Mouse (Mus musculus) kidney, embryonic 15.5 days (tissue): ENCODE measurements around the gene Mycbp2. TPM values are rescaled to one million over a fixed set of nuclear protein-coding genes. Genes with fewer than 3 reads are reported as not detected.

Source experiments
- ATAC-seq: fragments of 200-750 bp; cut with Nextera tagmentation; replicated peaks from 2 replicates; pipeline ENCODE4 v1.8.0; 2017; ENCODE audit warnings: moderate TSS enrichment; ENCODE audit not compliant: low FRiP score
- H3K27ac ChIP-seq: fragments of 300-500 bp; sonication (generic); 2 replicates; pipeline ENCODE4 v1.5.1; 2015; ENCODE audit warnings: mild to moderate bottlenecking, inconsistent platforms
- H3K27me3 ChIP-seq: fragments of 300-500 bp; sonication (generic); 2 replicates; pipeline ENCODE4 v1.6.1; 2015; ENCODE audit warnings: inconsistent platforms
- H3K36me3 ChIP-seq: fragments of 300-500 bp; sonication (generic); 2 replicates; pipeline ENCODE4 v1.6.1; 2015; ENCODE audit warnings: inconsistent platforms
- H3K4me1 ChIP-seq: fragments of 300-500 bp; sonication (generic); 2 replicates; pipeline ENCODE4 v1.6.1; 2015; ENCODE audit warnings: inconsistent platforms
- H3K4me2 ChIP-seq: fragments of 300-500 bp; sonication (generic); 2 replicates; pipeline ENCODE4 v1.6.1; 2015; ENCODE audit warnings: moderate library complexity, mild to moderate bottlenecking, inconsistent platforms
- H3K4me3 ChIP-seq: fragments of 300-500 bp; sonication (generic); replicated peaks from 2 replicates; pipeline ENCODE4 v1.5.1; 2015; ENCODE audit warnings: mild to moderate bottlenecking, inconsistent platforms
- H3K9ac ChIP-seq: fragments of 300-500 bp; sonication (generic); 2 replicates; pipeline ENCODE4 v1.6.1; 2015; ENCODE audit warnings: mild to moderate bottlenecking, inconsistent platforms
- H3K9me3 ChIP-seq: fragments of 300-500 bp; sonication (generic); replicated peaks from 2 replicates; pipeline ENCODE4 v1.6.1; 2016; ENCODE audit warnings: inconsistent platforms
- WGBS: fragments of 180-500 bp; shearing (Covaris S2); methylation state at CpG from one replicate; pipeline ENCODE4 v1.1.7; 2015; ENCODE audit warnings: mixed read lengths; 5-methylcytosine and 5-hydroxymethylcytosine counted together
- polyA plus RNA-seq: library from polyadenylated mRNA; unstranded; fragments of >200 nt; fragmentation: Nextera tagmentation; extraction: Ambion mirVana; gene quantifications from 2 replicates; pipeline ENCODE4 v1.2.1, GENCODE M21; 2015

Mycbp2 gene
- polyA plus RNA-seq, 1 experiment from 2014 or later: 19.0 TPM

DNA sequence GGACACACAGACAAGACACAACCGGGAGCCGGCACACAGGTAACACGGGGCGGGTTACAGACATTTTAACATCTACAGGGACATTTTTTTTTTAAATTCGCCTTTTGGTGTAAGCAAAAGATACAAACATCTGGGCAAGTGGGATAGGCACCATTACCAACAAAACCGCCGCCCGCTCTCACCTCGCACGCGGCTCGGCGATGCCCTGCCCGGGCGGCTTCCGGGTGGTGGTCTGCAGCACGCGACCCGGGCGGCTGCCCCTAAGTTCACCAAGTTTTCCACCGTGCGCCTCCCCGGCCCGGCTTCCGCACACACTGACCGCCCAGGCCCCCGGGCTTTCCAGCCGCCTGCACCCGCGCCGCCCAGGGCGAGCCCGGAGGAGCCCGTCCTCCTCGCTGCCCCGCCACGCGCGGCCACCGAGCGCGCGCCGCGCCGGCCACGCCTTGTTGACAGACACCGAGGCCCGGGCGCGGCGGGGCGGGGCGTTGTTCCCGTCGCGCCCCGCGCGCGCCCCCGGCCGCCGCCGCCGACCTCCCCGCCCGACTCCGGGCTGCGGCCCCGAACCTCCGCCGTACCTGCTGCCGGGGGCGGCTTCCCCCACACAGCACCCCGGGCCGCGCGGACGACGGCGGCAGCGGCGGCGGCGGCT, 247.9 kb downstream of the Mycbp2 start:
- WGBS: under 1% methylated on average over 81 of the region's 86 CpGs
- Histone ChIP-seq H3K36me3 (peaks cover 24% of the 10 kb centered on the region), H3K9ac (peak overlapping the region; percentile 99), H3K4me1 (peaks cover 22% of the 10 kb centered on the region), H3K9me3 (no peaks in the 10 kb centered on the region), H3K4me2 (peak overlapping the region; percentile 66), H3K27ac (peak overlapping the region; percentile 99), H3K27me3 (no peaks in the 10 kb centered on the region), H3K4me3 (peak overlapping the region; percentile 97)
- ATAC-seq: peak; percentile 77

DNA sequence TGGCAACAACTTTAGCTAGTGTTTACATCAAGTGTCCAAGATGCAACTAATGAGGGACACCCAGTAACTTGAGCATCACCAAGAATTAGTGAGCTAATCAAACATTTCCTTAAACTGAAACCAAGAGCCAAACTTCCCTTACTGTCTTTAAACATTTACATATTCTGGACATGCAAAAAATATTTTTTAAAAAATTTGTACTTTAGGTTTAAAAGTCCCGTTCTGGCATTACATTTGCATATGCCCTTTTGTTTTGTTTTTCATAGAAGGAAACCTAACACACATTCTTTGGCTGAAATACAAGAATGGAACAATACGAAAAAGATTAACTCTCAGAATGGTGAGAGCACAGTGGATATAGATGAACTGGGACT, 248.4 kb downstream of the Mycbp2 start:
- Histone ChIP-seq H3K36me3 (peaks cover 28% of the 10 kb centered on the region), H3K9ac (peak overlapping the region; percentile 99), H3K27me3 (no peaks in the 10 kb centered on the region), H3K27ac (peak overlapping the region; percentile 99), H3K9me3 (no peaks in the 10 kb centered on the region), H3K4me3 (peak overlapping the region; percentile 97), H3K4me2 (peak overlapping the region; percentile 66), H3K4me1 (peaks cover 26% of the 10 kb centered on the region)
- WGBS: 2% methylated on average over 2 of the region's 2 CpGs
- no peak for ATAC-seq

DNA sequence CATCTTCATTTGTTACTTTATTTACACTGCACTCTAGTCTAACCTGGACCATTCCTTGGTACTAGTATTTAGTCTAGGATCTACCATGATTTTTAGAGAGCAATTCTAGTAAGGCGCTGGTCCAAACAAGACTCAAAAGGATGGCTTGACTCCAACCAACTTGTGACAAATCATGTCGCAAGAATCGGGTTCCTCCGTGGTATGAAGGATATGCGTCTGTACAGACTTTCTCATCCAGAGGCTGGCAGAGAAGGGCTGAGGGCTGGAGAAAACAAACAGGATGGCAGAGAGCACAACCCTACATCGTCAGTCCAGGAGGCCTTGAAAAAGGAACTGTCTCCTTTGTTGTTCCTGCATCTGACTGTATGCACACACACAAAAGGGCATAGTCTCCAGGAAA, 250.0 kb downstream of the Mycbp2 start:
- Histone ChIP-seq H3K27me3 (no peaks in the 10 kb centered on the region), H3K4me2 (no peak overlapping the region), H3K9me3 (no peaks in the 10 kb centered on the region), H3K36me3 (peaks cover 39% of the 10 kb centered on the region), H3K9ac (no peak overlapping the region), H3K4me1 (peaks cover 26% of the 10 kb centered on the region), H3K4me3 (no peak overlapping the region), H3K27ac (no peak overlapping the region)
- WGBS: 75% methylated on average over 6 of the region's 6 CpGs
- ATAC-seq: no peak

DNA sequence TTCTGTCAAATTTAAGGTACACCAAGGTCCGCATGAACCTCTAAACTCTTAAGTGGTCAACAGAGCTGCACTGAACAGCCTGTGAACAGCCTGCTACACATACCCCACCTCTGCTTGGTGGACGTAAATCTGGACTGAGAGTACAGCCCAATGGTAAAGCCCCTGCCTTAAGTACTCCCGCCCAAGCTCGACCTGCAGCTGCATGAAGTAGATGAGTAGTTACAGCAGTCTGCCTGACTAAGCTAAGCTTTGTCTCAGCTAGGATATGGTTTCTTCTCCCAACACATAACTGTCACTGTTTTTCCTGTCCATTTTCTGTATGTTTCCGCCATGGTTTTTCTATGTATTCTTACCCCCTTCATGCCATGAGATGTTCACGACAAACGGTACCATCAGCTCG, 250.8 kb downstream of the Mycbp2 start:
- H3K9me3 ChIP-seq: no peaks in the 10 kb centered on the region
- no peak overlapping the region for H3K9ac ChIP-seq
- ATAC-seq: no peak
- WGBS: 86% methylated on average over 8 of the region's 8 CpGs
- H3K27ac ChIP-seq: no peak overlapping the region
- H3K4me2 ChIP-seq: no peak overlapping the region
- H3K27me3 ChIP-seq: no peaks in the 10 kb centered on the region
- peaks cover 26% of the 10 kb centered on the region for H3K4me1 ChIP-seq
- H3K36me3 ChIP-seq: peaks cover 47% of the 10 kb centered on the region
- H3K4me3 ChIP-seq: no peak overlapping the region

DNA sequence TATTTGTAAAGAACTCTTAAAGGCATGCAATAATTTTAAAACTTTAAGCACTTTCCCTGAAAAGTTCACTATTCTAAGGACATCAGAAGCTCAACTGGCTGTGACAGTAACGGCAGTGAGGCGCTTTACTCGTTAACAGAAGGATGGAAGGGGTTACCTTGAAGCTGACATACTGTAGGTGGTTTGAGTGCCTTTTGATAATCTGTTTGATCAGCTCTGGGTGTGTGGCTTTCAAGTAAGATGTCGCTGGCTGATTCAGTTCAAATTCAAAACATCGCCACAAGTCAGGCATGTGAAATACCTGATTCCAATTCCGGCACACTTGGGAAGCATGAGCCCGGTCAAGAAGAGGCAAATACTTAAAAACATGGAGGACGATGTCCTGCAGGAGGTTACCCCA, 251.6 kb downstream of the Mycbp2 start:
- WGBS: 89% methylated on average over 8 of the region's 8 CpGs
- Histone ChIP-seq H3K9ac (no peak overlapping the region), H3K4me1 (peaks cover 22% of the 10 kb centered on the region), H3K27ac (no peak overlapping the region), H3K4me2 (no peak overlapping the region), H3K9me3 (no peaks in the 10 kb centered on the region), H3K27me3 (no peaks in the 10 kb centered on the region), H3K4me3 (no peak overlapping the region), H3K36me3 (peaks cover 51% of the 10 kb centered on the region)
- ATAC-seq: no peak

DNA sequence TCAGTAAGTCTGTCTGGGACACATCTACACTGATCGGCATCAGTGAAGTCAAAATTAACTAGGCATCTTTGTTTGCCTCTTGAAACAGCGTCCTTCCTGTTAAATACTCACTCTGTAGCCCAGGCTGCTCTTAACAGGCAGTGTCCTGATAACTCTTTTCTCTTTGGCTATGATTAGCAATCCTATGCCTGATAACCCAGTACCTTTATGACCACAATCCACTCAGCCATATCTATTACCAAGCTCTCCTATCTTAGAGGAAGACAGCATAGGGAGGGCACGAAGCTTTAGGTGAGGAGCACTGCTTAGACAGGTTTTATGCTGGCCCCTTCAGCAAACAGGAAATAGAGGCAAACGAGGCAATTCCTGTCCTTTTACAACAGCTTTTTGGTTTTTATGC, 252.9 kb downstream of the Mycbp2 start:
- WGBS: 55% methylated on average over 4 of the region's 4 CpGs
- H3K9me3 ChIP-seq: no peaks in the 10 kb centered on the region
- H3K27ac ChIP-seq: no peak overlapping the region
- no peak overlapping the region for H3K4me3 ChIP-seq
- H3K4me2 ChIP-seq: no peak overlapping the region
- H3K4me1 ChIP-seq: peaks cover 22% of the 10 kb centered on the region
- no peaks in the 10 kb centered on the region for H3K27me3 ChIP-seq
- H3K9ac ChIP-seq: no peak overlapping the region
- ATAC-seq: no peak
- peaks cover 61% of the 10 kb centered on the region for H3K36me3 ChIP-seq

DNA sequence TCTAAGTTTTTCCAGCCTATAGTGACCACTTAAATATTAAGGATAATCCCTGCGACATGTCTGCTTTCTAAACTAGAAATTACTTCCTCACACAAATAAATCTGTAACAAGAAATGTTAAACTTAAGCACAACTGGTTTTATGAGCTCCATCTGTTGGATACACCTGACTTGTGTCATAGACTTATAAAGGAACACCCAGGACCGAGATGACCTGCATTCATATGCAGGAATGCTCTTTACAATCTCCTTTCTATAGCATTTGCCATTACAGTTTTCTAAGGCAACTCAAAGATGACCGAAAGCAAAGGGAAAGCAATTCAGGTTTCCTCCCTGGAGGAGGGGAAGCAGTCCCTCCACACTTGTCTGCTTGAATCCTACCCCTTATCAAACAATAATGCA, 253.4 kb downstream of the Mycbp2 start:
- peaks cover 22% of the 10 kb centered on the region for H3K4me1 ChIP-seq
- no peak overlapping the region for H3K4me2 ChIP-seq
- no peak overlapping the region for H3K9ac ChIP-seq
- H3K4me3 ChIP-seq: no peak overlapping the region
- no peak for ATAC-seq
- peaks cover 65% of the 10 kb centered on the region for H3K36me3 ChIP-seq
- H3K9me3 ChIP-seq: no peaks in the 10 kb centered on the region
- H3K27ac ChIP-seq: no peak overlapping the region
- 80% methylated on average over 3 of the region's 3 CpGs for WGBS
- H3K27me3 ChIP-seq: no peaks in the 10 kb centered on the region

DNA sequence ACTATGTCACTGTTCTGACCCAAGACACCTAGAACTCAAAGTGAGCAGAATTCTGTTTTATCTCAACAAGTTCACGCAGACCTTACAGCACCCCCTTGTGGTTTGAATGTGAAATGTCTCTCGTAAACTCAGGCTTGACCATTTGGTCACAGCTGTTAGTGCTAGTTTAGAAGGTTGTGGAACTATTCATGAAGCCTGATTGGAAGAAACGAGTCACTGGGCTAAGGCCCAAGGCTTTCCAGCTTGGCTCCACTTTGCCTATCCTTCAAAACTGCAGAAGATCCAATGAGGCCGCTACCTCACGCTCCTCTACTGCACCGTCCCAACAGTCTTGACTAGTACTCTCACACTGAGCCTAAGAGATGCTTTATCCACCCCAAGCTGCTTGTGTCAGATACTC, 258.0 kb downstream of the Mycbp2 start:
- peaks cover 77% of the 10 kb centered on the region for H3K36me3 ChIP-seq
- H3K27ac ChIP-seq: no peak overlapping the region
- H3K9me3 ChIP-seq: no peaks in the 10 kb centered on the region
- 74% methylated on average over 6 of the region's 6 CpGs for WGBS
- no peak overlapping the region for H3K4me3 ChIP-seq
- no peak overlapping the region for H3K4me2 ChIP-seq
- ATAC-seq: no peak
- H3K9ac ChIP-seq: no peak overlapping the region
- H3K4me1 ChIP-seq: peaks cover 3% of the 10 kb centered on the region; the same call in 1 of the 2 replicates
- H3K27me3 ChIP-seq: no peaks in the 10 kb centered on the region

DNA sequence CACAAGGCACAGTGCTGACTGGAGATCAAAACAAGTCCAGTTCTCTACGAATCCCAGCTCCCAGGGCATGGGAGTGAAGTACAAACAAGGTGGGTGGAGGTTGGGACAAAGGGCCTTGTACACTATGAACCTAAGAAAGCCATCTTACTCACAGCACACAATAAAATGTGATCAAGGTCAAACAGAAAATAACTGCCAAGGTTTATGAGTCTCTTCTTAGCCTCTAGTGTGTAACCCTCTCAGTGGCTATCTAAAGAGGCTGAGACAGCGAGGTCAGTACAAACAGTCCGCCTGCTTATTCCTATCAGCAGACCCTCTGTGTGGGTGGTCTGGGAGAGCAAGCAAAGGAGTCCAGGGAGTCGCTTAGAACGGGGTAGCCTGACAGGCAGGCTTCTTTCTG, 258.8 kb downstream of the Mycbp2 start:
- H3K27me3 ChIP-seq: no peaks in the 10 kb centered on the region
- 87% methylated on average over 5 of the region's 5 CpGs for WGBS
- no peak for ATAC-seq
- no peak overlapping the region for H3K27ac ChIP-seq
- H3K4me1 ChIP-seq: no peaks in the 10 kb centered on the region
- no peak overlapping the region for H3K9ac ChIP-seq
- H3K4me2 ChIP-seq: no peak overlapping the region
- no peak overlapping the region for H3K4me3 ChIP-seq
- H3K36me3 ChIP-seq: peaks cover 77% of the 10 kb centered on the region
- no peaks in the 10 kb centered on the region for H3K9me3 ChIP-seq

DNA sequence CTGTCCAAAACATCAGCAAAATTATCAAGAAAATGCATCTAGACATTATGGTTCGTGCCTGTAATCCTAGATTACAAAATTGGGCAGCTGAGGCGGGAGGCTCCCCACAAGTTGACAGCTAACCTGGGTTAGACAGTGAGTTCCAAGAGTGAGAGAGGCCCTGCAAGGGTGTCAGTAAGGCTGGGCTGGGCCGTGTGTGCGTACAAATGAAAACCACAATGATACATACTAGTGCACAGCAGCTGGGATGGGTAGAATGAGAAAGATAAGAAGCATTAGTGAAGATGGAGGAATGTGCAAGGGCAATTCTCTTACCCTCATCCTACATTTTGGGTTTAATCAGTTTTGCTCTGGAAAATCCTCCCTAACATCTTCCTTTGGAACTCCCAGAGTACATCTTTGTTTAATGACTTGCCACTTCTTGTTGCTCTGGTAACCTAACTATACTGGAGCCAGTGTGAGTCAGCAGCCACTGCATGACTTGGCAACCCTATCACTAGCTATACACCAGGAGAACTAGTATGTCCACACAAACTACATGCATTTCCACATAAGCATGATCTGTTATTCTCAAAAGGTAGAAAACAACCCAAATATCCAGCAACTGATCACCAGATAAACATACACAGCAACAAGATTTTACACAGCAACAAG, 259.8 kb downstream of the Mycbp2 start:
- Histone ChIP-seq H3K27ac (no peak overlapping the region), H3K9ac (no peak overlapping the region), H3K4me1 (no peaks in the 10 kb centered on the region), H3K9me3 (no peaks in the 10 kb centered on the region), H3K27me3 (no peaks in the 10 kb centered on the region), H3K4me3 (no peak overlapping the region), H3K36me3 (peaks cover 75% of the 10 kb centered on the region), H3K4me2 (no peak overlapping the region)
- 86% methylated on average over 4 of the region's 4 CpGs for WGBS
- peak; percentile 85; the same call in 1 of the 2 replicates for ATAC-seq

DNA sequence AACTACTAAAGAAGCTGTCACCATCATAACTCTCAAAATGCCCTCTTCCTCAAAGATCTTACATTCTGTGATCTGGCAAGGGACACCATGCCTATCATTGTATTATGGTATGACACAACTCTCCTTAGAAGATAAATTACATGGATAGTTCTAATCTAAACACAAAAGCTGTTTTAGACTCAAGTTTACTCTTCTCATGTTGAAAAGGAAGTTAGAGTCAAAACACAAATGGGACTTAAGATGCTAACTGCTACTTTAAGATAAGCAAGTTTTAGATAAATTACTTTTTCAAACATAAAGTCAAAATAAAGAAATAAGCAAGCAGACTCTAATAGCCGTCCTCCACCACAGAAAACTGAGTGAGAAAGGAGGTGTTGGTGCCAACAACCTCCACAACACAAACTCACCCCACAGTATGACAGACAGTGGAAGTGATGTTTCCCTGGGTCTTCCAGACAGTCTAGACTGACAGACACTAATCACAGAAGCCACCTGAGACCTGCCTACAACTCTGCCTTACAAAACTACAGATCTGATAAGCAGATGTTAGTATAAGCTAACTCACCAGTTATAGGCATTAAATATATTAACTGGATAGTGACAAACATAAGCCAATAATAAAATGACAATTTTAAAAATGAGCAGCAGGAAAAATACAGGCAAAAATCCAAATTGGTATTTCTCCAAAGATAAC, 260.6 kb downstream of the Mycbp2 start:
- H3K4me3 ChIP-seq: no peak overlapping the region
- ATAC-seq: no peak
- no peak overlapping the region for H3K27ac ChIP-seq
- no peaks in the 10 kb centered on the region for H3K27me3 ChIP-seq
- peaks cover 70% of the 10 kb centered on the region for H3K36me3 ChIP-seq
- H3K4me2 ChIP-seq: no peak overlapping the region
- WGBS: 74% methylated on average over 1 of the region's 1 CpGs
- no peaks in the 10 kb centered on the region for H3K9me3 ChIP-seq
- H3K4me1 ChIP-seq: no peaks in the 10 kb centered on the region
- H3K9ac ChIP-seq: no peak overlapping the region

DNA sequence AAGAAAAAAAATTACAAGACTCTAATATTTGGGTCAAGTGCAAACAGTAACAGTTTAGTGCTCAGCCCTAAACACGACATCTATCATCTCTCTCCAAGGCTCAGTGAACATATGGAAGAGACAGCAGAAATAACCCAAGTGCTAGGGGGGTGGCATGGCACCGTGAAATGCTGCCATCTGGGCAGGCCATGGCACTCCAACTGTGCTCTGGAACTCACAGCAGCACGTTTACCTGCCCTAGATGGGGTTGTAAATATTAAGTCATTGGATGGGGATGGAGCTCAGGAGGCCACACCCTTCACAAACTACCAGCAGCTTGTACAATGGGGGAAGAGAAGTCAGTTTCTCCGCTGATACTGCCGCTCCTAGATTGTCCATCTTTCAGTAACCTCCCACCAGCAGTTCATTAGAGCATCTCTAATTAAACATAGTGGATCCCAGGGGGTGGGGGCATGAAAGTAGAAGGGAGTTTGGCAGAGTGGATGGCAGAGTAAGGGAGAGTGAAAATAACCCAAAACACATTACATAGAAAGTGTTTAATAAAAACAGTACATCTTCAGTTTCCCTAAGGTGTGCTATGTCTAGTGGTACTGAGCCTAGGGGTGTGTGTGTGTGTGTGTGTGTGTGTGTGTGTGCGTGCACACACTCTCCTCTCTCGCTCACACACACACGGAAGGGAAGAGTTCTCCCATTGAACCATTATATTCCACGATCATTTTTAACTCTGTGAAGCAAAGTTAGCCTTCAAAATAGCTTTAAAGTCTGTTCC, 267.2 kb downstream of the Mycbp2 start:
- no peaks in the 10 kb centered on the region for H3K27me3 ChIP-seq

More for the DNA sequence above, 267.2 kb downstream of the Mycbp2 start:
- peak; percentile 33; the same call in 1 of the 2 replicates for ATAC-seq
- Histone ChIP-seq H3K36me3 (peaks cover 70% of the 10 kb centered on the region), H3K9me3 (no peaks in the 10 kb centered on the region), H3K4me1 (no peaks in the 10 kb centered on the region), H3K9ac (no peak overlapping the region), H3K4me3 (no peak overlapping the region), H3K27ac (no peak overlapping the region), H3K4me2 (no peak overlapping the region)
- 88% methylated on average over 9 of the region's 9 CpGs for WGBS
